Mouse (Mus musculus) cerebellum, postnatal 14 days (tissue): ENCODE results near the gene Psmc5.

Source experiments
- DNase-seq, 2 experiments: peaks; one replicate each; pipeline ENCODE4 v3.0.0; 2021; ENCODE audit warnings: mixed read lengths in 2 of 2

Gene Psmc5

GRCm38 (mm10) chr11:106307432-106307831, 51.5 kb downstream of the Psmc5 start:
- no peak for DNase-seq

GRCm38 (mm10) chr11:106308162-106308561, 52.2 kb downstream of the Psmc5 start:
- no peak for DNase-seq

GRCm38 (mm10) chr11:106310123-106310522, 54.2 kb downstream of the Psmc5 start:
- no peak for DNase-seq
